Mouse (Mus musculus): ENCODE data around the gene Tma16.

Gene Tma16

DNA sequence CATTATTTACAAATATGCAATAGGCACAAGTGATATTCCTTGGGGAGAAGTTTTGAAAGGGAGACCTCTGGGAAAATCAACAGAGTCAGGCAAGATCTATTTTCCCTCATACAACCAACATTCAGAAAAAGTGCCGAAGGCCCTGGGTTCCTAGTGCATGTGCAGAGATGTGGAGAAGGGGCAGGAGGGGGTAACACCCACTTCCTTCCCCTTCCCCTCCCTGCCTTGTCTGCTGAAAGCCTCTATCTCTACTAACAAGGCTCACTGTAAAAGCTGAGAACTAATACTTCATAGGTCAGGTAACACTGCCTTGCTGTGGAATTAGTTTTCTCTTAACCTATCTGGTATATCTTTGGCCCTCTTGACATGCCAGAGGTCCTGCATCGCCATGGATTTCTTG, 55.7 kb downstream of the Tma16 start:
- in situ Hi-C loops (cut with MseI, MboI), result loop anchor here (10.0 to 25.0 kb wide), 2 partner anchors 106 to 1293 kb away; partner anchors contain the start of gene BC030870 (in 2 of the 2)
